Mouse (Mus musculus) brown adipose tissue, adult 24 weeks (tissue): Measurements from ENCODE around the gene Cdr2. TPM values are rescaled to one million over a fixed set of nuclear protein-coding genes. Genes with fewer than 3 reads are reported as not detected.

Experiments used
- polyA plus RNA-seq: library from polyadenylated mRNA; stranded (reverse); fragments of >200 nt; gene quantifications from 2 replicates; pipeline ENCODE4 v1.2.4, GENCODE M21; 2012; ENCODE audit not compliant: missing spikeins, insufficient read depth, insufficient read length

Cdr2 gene
- polyA plus RNA-seq, 1 experiment: 6.5 TPM

Other genes starting within 250 kb of the Cdr2 start
- 1.3 and 1.7 TPM in 2 replicates for gene Vwa3a, start 243.0 kb downstream of the Cdr2 start, polyA plus RNA-seq
- not detected in 2 replicates for gene Gm5737, start 169.9 kb downstream of the Cdr2 start, polyA plus RNA-seq
- 3.5 and 5.0 TPM in 2 replicates for gene Eef2k, start 139.5 kb downstream of the Cdr2 start, polyA plus RNA-seq
- gene Polr3e, start 64.6 kb downstream of the Cdr2 start, polyA plus RNA-seq: 6.1 and 7.9 TPM in 2 replicates
- not detected in 2 replicates for gene Mfsd13b, start 197 bp upstream of the Cdr2 start, polyA plus RNA-seq
- 60.4 and 82.4 TPM in 2 replicates for gene Mettl9, start 52.1 kb upstream of the Cdr2 start, polyA plus RNA-seq
- gene Igsf6, start 92.3 kb upstream of the Cdr2 start, polyA plus RNA-seq: 2.6 and 2.7 TPM in 2 replicates
- gene Otoa, start 99.3 kb upstream of the Cdr2 start, polyA plus RNA-seq: not detected in 2 replicates